Mouse (Mus musculus): ENCODE results near the gene Lman1l.

The Lman1l gene

DNA sequence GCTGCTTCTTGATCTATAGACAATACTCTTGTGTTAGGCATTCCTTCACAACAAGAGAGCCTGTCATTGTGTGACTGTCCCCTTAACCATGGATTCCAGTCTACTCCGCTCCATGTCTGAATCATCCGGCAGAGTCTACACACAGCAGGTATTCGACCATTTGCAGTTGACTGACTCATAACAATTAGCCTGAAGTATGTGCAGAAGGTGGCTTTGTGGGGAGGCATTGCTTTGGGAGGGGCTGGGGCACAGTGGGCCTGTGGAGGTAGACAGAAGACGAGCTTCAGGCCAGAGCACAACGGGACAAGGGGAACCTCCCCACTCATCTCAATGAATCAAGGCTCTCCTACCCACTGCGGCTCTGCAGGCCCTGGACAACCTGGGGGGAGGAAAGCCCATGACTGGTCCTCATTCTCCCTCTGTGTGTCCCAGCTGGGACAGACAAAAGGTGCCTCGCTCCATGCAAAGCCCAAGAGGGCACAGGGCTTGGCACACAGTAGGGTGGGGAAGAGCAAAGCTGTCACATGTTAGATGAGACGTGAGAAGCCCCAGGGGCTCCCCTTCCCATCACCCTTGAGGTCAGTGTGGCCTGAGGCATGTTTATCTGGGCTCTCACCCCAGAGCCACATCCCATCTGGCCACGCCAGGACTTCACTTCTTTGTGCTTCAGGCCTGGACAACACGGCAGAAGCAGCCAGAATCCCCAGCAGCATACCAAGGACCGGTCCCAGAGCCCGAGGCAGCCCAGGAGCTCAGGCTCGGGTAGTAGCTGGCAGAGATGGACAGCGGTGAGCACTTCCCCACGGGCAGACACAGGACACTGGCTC lies 5.3 kb upstream of the Lman1l start:
- no peak for ATAC-seq (ENCODE audit: insufficient number of reproducible peaks, low FRiP score, low TSS enrichment)

DNA sequence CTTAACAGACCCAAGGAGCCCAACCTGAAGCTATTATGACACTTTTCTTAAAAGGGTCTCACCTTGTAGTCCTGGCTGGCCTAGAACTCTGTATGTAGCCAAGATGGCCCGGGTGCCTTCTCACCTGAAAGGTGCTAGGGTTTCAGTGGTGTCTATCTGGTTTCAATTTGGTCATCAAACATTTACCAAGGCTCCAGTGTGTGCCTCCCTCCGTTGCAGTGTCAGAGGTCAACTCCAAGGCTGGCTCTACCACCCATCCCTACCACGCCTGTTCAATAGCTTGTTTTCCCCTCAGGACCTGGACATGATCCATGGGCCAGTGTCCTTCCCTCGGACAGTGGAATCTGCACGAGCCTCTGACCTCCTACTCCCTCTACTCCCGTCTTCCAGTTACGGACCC lies 3.7 kb upstream of the Lman1l start:
- ATAC-seq (ENCODE audit: insufficient number of reproducible peaks, low FRiP score, low TSS enrichment), result no peak

DNA sequence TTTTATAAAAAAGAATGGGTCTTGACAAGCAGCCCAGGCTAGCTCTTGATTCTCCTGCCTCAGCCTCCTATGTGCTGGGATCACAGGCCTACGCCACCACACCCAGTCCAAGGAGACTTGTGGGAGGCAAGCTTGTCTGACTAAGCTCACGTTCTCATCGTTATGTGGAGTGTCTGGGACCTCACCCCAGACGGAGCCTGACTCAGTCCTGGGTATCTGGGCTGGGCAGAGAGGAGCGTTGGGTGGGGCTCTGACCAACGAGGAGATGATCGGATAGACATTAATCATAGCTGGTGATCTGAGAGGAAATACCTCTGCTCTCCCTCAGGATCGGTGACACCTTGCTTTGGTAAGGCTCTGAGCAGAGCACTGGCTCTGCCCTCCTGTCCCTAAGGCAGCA lies 1.7 kb downstream of the Lman1l start:
- ATAC-seq (ENCODE audit: insufficient number of reproducible peaks, low FRiP score, low TSS enrichment), result no peak

DNA sequence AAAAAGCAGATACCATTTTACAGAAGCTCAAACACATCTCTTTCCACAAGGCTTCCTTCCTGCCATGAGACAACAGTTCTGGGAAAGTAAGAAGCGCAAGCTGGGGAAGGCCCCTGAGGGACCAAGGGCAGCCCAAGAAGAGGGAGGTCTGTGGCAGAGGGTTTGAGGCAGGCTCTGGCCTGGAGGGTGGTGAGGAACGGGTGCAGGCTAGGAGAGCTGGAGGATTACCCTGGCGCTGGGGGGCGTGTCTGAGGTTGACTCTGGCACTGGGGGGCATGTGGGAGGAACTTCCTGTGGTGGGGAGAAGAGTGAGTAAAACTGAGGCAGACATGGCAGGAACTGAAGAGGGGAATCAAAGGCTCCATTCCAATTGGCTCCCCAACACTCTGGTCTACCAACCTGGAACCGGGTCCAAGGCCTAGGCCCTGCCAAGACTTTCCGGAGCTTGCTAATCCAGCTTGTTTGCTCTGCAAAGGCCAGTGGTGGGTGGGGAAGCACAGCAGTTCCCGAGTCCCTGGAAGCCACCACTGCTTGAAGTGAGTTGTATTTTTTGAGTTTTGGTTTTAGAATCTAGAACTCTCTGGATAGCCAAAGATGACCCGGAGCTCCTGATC lies 2.9 kb downstream of the Lman1l start:
- ATAC-seq (ENCODE audit: insufficient number of reproducible peaks, low FRiP score, low TSS enrichment), result no peak

DNA sequence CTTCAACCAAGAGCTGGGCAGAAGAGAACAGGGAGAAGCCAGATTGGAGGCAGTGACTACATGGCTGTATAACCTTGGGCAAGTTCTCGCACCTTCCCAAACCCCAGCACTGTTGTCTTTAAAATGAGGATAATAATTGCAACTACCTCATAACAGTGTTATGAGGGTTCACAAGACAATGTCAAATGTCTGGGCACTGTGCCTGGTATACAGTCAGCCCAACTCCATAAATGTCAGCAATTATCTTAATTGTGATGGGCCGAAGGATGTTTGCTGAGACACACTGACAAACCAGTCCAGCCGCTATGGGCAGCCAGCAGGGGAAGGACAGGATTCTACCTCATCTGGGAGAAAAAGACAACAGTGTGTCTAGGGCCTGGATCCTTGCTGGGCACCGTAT lies 5.8 kb downstream of the Lman1l start:
- ATAC-seq (ENCODE audit: insufficient number of reproducible peaks, low FRiP score, low TSS enrichment), result no peak

DNA sequence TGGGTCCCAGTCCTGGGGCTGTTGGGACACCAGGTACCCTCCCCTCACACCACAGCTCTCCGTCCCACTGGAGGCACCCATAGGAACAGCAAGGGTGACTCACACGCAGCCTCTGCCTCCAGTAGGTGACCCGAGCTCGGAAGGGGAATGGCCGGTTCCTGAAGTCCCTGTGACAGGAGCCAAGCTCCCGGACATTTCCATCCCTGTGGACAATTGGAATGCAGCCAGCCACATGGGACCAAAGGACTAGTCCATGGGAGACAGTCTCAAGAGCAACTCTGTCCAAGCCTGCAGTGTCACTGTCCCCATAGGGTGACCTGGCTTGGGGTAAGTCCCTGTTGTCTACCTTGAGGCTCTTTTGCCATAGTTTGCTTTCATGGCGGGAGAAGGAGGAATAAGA lies 6.6 kb downstream of the Lman1l start:
- no peak for ATAC-seq (ENCODE audit: insufficient number of reproducible peaks, low FRiP score, low TSS enrichment)

DNA sequence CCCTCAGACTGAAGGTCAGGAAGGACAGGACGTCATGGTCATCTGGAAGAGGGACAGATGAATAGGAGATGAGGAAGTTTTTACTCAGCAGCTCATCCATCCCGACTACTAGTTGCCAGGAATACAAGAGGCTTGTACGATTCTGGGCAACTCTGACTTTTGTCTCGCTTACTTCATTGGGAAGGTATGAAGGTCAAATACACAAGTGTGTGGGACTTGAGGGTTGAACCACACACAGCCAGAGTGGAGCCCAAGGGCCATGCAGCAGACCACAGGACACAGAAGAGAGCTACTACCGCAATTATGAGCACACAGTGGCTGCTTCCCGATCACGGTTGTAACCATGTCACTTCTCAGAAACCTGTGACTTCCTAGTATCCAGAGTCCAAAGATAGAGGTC lies 8.0 kb downstream of the Lman1l start:
- no peak for ATAC-seq (ENCODE audit: insufficient number of reproducible peaks, low FRiP score, low TSS enrichment)

DNA sequence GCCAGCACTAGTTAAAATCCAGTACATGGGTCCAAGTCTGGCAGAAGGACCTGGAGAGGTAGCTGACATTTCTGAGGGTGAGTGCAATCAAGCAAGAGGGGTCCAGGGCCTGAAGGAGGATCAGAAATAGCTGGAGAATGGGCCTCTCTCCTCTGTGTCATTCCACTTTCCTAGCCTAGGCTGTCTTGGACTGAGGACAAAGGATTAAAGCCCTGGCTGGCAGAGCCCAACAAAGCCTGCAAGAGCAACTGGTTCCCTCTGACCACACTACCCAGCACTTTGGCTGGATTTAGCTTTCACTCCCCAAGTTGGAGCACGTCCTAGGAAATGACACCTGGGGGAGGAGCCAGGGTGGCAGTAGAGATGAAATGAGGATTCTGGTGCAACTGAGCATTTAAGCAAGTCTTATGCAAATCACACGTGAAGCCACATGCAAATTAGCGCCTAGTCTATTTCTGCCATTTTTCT lies 10.2 kb downstream of the Lman1l start:
- 0 out of 2 replicates have a peak, but pooled peaks have one; percentile 40 for ATAC-seq (ENCODE audit: insufficient number of reproducible peaks, low FRiP score, low TSS enrichment)

DNA sequence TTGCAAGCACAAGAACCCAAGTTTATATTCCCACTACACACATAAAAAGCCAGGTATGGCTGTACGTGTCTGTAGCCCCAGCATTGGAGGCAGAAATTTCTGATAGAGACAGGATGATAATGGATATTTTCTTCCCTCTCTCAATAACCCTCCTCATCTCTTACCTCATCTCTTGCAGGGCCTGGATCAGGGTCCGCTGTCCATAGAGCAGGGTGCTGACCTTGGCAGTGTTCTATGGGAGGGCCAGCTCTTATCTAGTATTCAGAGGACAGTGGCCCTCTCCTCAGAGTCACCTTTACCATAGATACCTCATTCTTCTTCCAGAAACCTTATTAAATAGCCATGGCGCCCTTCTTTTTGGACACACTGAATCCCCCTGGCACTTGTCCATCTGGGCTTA lies 10.8 kb downstream of the Lman1l start:
- no peak for ATAC-seq (ENCODE audit: insufficient number of reproducible peaks, low FRiP score, low TSS enrichment)

DNA sequence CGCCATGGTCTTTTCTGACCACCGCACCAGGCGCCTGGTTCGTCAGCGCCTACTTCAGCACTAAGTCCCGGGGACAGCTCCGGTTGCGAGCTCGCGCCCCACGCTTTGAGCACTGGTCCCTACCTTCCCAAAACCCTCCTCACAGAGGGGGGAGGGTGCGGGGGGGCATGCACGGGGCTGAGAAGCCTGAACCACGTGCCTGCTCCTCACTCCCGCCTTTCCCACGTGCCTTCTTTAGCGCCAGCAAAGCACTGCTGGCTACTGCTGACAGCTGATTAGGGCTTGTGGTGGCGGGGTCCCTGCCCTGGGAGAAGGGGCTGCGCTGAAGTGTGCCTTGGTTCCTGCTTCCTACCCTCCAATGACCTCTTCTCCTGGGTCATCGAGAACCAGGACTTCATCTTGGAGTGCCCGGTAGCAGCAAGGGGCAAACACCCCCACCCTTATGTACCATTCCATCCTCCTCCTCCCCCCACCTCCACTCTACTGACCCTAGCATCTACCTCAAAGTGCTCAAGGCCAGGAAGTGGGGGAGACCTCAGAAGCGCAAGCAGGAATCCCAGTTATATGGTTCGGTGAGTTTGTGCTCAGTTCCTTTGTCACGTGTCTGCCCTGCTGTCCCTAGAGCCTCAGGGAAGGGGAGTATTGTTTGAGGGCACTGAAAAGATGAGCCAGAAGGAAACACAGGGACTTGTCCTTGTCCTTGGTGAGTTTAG lies 14.3 kb downstream of the Lman1l start, which contains the start of gene Cplx3:
Cplx3 (minus strand) TSS at position 143 of the 713 bp plus-strand sequence.
- ATAC-seq (ENCODE audit: insufficient number of reproducible peaks, low FRiP score, low TSS enrichment), result no peak

DNA sequence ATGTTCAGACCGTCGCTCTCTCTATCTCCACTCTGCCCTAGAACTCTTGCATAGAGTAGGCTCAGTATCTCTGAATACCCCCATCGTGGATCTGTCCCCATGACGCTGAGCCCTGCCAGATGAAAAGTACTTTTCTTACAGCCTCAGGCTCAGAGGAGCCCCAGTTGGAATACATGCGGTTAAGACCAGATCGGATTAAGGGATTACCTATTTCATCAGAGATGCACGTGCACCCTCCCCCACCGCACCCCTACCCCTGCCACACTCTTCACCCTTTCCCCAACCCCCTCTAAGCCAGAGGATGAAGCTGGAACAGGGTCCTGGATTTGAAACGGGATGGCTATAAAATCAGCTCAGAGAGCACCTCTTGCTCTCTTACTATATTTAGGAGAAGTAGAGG lies 15.1 kb downstream of the Lman1l start:
- no peak for ATAC-seq (ENCODE audit: insufficient number of reproducible peaks, low FRiP score, low TSS enrichment)

DNA sequence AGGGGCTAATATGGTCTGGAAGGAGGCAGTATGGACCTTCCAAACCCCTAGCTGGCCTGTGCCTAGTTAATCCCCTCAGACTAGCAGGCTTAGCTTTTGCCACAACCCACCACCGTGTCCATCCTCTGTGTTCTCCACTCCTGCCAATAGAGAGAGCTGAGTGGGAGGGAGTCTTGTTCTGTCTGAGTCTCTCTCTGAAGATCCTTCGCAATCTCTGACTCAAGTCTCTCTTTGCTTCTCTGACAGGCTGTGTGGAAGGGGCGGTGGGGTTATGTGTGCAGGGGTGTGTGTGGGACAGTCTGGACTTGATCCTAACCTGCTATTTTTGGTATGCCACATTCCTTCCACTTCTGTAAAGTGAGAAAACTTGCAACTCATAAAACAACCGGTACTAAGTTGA lies 15.7 kb downstream of the Lman1l start:
- ATAC-seq (ENCODE audit: insufficient number of reproducible peaks, low FRiP score, low TSS enrichment), result no peak

DNA sequence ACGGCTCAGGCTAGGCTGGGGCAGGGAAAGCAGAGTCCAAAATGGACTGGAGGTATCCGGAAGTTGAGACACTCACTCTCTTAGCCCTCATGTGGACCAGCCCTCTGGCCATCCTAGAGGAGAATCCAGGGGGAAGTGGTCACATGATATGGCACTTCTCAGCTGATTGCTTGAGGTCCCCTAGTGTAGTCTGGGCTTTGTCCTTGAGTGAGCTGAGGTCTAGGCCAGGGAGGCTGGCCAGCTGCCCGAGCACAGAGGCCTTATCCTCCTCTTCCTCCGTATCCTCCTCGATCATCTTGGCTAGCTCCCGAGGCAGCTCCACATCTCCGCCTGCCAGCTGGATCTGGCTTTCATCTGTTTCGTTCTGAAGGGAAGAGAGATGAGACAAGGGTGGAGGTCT lies 18.5 kb downstream of the Lman1l start:
- ATAC-seq (ENCODE audit: insufficient number of reproducible peaks, low FRiP score, low TSS enrichment), result no peak

DNA sequence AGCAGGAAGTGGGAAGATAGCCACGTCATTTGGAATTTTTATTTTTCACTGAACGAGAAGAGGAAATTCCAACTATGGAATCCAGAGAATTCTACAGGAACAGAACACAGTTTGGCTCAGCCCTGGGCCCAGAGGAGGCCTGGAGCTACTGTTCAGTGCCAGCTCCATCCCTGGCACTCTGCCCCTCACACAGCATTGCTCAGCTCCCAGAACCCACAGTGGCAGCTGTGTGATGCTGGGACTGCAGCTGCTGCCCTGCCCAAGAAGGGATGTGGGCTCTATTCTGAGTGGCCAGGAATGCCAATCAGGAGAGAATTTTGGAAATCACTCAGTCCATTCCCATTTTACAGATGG lies 19.2 kb downstream of the Lman1l start:
- ATAC-seq (ENCODE audit: insufficient number of reproducible peaks, low FRiP score, low TSS enrichment), result no peak

DNA sequence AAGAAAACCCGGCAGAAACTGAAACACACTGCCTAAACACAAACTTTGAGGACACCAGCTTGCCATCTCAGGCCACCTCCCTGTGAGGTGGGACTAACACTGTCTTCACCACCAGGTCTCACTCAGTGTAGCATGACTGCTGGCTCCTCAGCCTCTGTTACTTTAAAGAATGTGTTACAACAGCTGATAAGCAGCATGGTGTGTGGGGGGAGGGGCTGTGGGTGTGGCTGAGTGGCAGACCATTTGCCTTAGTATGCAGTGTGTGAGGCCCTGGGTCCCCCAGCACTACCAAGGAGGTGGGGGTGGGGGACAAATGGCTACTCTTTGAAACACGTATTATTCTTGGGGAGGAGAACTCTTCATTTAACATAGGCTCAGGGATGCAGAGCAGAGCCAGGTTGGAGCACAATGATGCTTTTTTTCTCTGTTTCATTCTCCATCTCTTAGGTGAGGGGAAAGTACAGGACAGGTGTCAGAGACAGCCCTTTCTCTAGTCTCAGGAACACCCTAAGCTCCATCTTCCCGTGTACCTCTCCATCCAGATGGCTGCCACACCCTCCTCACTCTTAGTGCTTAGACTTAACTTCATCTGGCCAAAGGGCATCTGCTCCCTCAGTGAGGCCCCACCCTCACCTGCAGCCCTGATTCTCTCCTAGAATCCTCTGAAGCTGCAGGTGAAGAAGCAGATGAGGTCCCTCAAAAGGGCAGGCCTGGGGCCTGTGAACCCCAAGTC lies 19.8 kb downstream of the Lman1l start:
- no peak for ATAC-seq (ENCODE audit: insufficient number of reproducible peaks, low FRiP score, low TSS enrichment)

DNA sequence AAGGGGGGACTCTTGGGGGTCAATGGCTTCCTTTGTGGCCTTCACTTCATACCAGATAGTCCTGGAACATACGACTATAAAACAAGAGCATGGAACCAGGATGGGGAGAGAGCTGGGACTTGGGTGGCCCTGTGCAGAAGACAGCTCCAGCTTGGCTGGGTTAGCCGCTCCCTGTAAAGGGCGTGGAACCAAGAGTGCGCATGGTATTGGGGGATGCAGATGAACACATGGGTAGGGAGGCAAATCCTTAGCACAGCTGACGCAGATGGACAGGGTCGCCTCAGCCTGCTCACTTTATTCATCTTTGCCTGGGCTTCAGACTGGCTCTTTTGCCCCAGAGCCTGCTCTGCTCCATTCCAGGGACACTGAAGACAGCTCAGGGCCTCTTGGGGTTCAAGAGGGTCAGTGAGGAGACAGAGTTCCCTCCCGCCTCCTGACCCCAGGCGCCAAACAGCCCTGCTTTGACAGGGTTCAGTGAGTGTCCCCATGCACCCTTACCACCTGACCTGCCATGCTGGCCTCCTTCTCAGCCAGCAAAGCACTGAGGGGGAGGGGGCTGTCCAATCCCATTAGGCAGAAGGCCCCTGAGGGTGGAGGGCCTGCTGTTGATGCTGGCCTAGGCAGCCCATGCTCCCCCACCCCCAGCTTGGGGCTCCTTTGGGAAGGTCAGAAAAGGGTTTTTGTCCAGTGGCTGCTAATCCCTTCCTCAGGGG lies 21.6 kb downstream of the Lman1l start:
- no peak for ATAC-seq (ENCODE audit: insufficient number of reproducible peaks, low FRiP score, low TSS enrichment)

DNA sequence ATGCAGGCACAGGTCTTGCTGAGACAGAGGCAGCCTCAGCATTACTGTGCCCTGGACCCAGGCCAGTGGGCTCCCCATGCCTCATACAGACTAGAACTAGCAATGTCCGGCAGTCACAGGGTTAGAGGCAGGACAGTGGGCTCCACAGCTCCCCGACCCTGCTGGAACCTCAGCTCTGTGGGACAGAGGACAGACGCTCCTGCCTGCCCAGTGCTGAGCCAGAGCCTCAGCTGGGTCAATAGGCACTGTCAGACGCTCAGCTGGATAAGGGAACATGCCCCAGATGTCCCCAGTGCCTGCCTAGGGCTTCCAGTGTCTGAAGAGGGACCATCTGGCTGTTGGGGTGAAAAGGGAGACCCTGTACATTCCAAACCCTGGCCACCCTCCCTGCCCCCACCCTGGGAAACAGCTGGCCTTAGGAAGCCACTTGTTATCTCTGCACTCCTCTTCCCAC lies 22.6 kb downstream of the Lman1l start:
- no peak for ATAC-seq (ENCODE audit: insufficient number of reproducible peaks, low FRiP score, low TSS enrichment)

DNA sequence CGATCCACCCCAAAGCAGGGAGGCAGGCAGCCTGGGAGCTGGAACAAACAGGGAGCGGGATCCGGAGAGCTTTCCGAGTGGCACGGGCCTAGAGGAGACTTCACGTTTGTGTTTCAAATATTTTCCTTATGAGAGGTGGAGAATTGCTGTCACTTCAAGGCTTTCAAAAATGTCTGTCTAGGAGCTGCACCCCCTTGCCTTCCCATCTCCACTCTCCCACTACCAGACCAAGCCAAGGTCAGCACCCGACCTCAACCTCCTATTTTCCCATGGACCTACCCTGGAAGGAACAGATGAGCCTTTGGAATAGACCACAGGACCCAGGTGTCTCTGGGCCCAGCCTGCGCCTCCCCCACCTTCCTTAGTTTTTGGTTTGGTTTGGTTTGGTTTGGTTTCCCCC lies 23.3 kb downstream of the Lman1l start:
- no peak for ATAC-seq (ENCODE audit: insufficient number of reproducible peaks, low FRiP score, low TSS enrichment)

DNA sequence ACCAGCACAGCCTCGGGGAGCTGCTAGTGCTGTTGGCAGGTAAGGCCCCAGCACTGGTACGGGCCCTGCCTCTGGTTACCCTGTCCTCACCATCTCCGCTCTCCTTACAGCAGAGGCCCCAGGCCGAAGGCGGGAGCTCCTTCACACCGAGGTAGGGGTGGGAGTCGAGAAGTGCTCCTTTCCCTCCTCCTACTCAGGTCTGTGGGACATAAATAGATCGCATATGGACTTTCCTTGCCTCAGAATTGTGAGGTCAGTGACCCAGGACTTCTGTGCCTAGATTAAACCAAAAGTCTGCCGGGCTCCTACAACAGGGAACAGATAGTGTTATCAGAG lies 26.4 kb downstream of the Lman1l start:
- ATAC-seq (ENCODE audit: insufficient number of reproducible peaks, low FRiP score, low TSS enrichment), result no peak
